Mouse (Mus musculus): ENCODE results near the gene Spata21. TPM values are rescaled to one million over a fixed set of nuclear protein-coding genes. Genes with fewer than 3 reads are reported as not detected.
A peak's percentile ranks its signal among the peaks of the same experiment; 100 is the strongest.

The Spata21 gene
- polyA plus RNA-seq, 1 experiment from 2014 or later, result 0.11 TPM

DNA sequence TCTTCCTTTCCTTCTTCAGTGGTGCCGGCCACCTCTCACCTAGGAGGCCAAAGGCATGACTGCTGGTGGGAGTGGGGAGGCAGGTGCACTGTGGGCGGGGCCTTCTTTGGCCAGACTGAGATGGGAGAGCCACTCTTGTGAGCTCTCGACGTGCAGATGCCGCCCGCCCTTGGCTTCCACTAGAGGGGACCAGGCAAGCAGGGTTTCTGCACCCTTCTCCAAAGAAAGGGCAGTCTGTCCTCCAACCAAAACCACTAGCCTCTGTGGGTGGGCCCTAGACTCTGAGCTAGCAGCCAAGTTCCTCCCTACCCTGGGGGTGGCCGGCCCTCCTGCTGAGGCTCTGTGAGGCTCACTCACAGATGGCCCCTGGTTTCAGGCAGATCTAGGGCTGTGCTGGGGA is 25.7 kb downstream of the Spata21 start:
- no peaks in the 10 kb centered on the region for H3K4me1 ChIP-seq (replicated peaks; ENCODE audit: control insufficient read depth, insufficient read depth)
- no peaks in the 10 kb centered on the region for H3K27me3 ChIP-seq (ENCODE audit: control insufficient read depth, insufficient read depth, low read length)
- H3K9ac ChIP-seq (ENCODE audit: low read length), result no peak overlapping the region
- H3K9me3 ChIP-seq (ENCODE audit: control insufficient read depth, low read length), result no peaks in the 10 kb centered on the region
- H3K36me3 ChIP-seq (ENCODE audit: control insufficient read depth, insufficient read depth, low read length), result peaks cover 30% of the 10 kb centered on the region
- TF ChIP-seq CTCF (IDR thresholded peaks at IDR 0.05; ENCODE audit: low read depth) (0 out of 2 replicates have a peak, but pooled peaks have one; percentile 9), EP300 (optimal IDR thresholded peaks at IDR 0.05) (no peak)
- no peak overlapping the region for H3K4me3 ChIP-seq (ENCODE audit: low read depth, low read length)
- H3K4me2 ChIP-seq (replicated peaks; ENCODE audit: low read depth), result no peak overlapping the region
- peak overlapping the region; percentile 35; the same call in 1 of the 2 replicates for H3K27ac ChIP-seq (replicated peaks)
- DNase-seq (ENCODE audit: low spot score) (peak; percentile 60), ATAC-seq (ENCODE audit: low FRiP score, low TSS enrichment) (peak; percentile 20)
- WGBS, result 55% methylated on average over 7 of the region's 7 CpGs

DNA sequence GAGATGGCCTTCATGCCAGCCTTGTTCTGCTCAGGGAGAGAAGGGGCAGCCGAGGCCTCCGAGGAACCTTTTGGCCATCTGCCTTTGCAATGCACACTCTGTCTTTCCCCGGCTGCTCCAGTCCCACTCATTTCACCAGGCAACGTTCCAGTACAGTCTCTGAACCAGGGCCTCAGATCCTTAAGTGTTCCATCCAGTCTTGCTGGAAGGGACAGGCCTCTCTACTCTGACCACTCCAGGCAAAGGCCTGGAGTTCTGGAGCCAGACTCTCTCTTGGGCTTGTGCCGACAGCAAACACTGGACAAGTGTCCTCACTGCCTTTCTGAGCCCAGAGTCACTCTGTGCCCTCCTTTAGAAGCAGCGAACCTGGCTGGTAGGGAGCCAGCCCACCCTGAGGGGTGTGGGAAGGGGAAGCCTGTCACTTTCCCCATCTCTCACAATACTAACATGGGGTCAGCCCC is 26.4 kb downstream of the Spata21 start:
- no peak for ATAC-seq (ENCODE audit: low FRiP score, low TSS enrichment)
- DNase-seq (ENCODE audit: low spot score), result no peak
- no peaks in the 10 kb centered on the region for H3K4me1 ChIP-seq (replicated peaks; ENCODE audit: control insufficient read depth, insufficient read depth)
- peaks cover 30% of the 10 kb centered on the region for H3K36me3 ChIP-seq (ENCODE audit: control insufficient read depth, insufficient read depth, low read length)
- no peak overlapping the region for H3K4me2 ChIP-seq (replicated peaks; ENCODE audit: low read depth)
- no peaks in the 10 kb centered on the region for H3K9me3 ChIP-seq (ENCODE audit: control insufficient read depth, low read length)
- H3K4me3 ChIP-seq (ENCODE audit: low read depth, low read length), result no peak overlapping the region
- WGBS, result 80% methylated on average over 6 of the region's 6 CpGs
- 0 out of 2 replicates have a peak overlapping the region, but pooled peaks have one; percentile 35 for H3K27ac ChIP-seq (replicated peaks)
- no peak overlapping the region for H3K9ac ChIP-seq (ENCODE audit: low read length)
- no peak for TF ChIP-seq CTCF (IDR thresholded peaks at IDR 0.05; ENCODE audit: low read depth)
- no peak for TF ChIP-seq EP300 (optimal IDR thresholded peaks at IDR 0.05)
- no peaks in the 10 kb centered on the region for H3K27me3 ChIP-seq (ENCODE audit: control insufficient read depth, insufficient read depth, low read length)

DNA sequence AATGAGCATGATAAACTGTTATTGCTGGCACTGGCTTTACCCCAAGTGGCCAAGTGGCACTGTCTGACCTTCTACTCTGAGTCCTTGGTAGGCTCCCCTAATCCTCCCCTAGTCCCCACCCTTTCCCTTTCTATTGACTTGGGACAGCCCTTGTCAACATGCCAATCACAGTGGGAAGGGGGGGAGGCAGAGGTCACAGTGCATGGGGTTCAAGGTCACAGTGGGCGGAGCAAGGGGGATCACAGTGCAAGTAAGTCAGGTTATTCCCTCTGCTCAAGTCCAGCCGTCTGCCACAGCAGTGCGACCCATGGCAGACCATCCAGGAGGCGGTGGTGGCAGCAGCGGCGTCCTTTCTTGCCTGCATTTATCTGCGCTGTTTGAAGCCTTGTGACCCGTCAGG is 27.3 kb downstream of the Spata21 start:
- Histone ChIP-seq H3K4me3 (ENCODE audit: low read depth, low read length) (no peak overlapping the region), H3K27me3 (ENCODE audit: control insufficient read depth, insufficient read depth, low read length) (no peaks in the 10 kb centered on the region), H3K9me3 (ENCODE audit: control insufficient read depth, low read length) (no peaks in the 10 kb centered on the region), H3K4me1 (replicated peaks; ENCODE audit: control insufficient read depth, insufficient read depth) (no peaks in the 10 kb centered on the region), H3K36me3 (ENCODE audit: control insufficient read depth, insufficient read depth, low read length) (peaks cover 28% of the 10 kb centered on the region), H3K9ac (ENCODE audit: low read length) (no peak overlapping the region), H3K4me2 (replicated peaks; ENCODE audit: low read depth) (no peak overlapping the region), H3K27ac (replicated peaks) (no peak overlapping the region)
- no peak for DNase-seq (ENCODE audit: low spot score)
- ATAC-seq (ENCODE audit: low FRiP score, low TSS enrichment), result no peak
- 80% methylated on average over 8 of the region's 8 CpGs for WGBS
- TF ChIP-seq EP300 (optimal IDR thresholded peaks at IDR 0.05), result no peak
- TF ChIP-seq CTCF (IDR thresholded peaks at IDR 0.05; ENCODE audit: low read depth), result no peak

DNA sequence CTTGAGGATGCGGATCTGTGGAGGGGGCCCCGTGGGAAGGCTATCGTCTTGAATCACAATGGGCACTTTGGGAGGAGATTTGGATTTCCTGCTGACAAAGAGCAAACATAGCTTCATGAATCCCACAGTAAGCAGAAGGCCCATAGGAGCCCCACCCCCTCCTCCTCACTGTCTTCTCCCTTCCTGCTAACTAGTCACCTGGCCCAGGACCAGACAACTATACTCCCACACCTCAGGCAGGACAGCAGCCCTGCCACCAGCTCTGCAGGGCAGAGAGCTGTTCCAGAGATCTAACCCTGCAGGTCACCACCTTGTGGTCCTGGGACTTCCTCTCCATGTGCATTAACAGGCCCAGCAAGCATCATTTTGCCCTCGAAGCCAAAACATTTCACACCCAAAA is 30.6 kb downstream of the Spata21 start:
- no peak for ATAC-seq (ENCODE audit: low FRiP score, low TSS enrichment)
- Histone ChIP-seq H3K4me1 (replicated peaks; ENCODE audit: control insufficient read depth, insufficient read depth) (no peaks in the 10 kb centered on the region), H3K4me3 (ENCODE audit: low read depth, low read length) (no peak overlapping the region), H3K27me3 (ENCODE audit: control insufficient read depth, insufficient read depth, low read length) (no peaks in the 10 kb centered on the region), H3K4me2 (replicated peaks; ENCODE audit: low read depth) (no peak overlapping the region), H3K27ac (replicated peaks) (no peak overlapping the region), H3K9me3 (ENCODE audit: control insufficient read depth, low read length) (no peaks in the 10 kb centered on the region), H3K9ac (ENCODE audit: low read length) (no peak overlapping the region), H3K36me3 (ENCODE audit: control insufficient read depth, insufficient read depth, low read length) (peaks cover 19% of the 10 kb centered on the region)
- DNase-seq (ENCODE audit: low spot score), result no peak
- TF ChIP-seq CTCF (IDR thresholded peaks at IDR 0.05; ENCODE audit: low read depth) (no peak), EP300 (optimal IDR thresholded peaks at IDR 0.05) (no peak)
- 51% methylated on average over 4 of the region's 4 CpGs for WGBS

DNA sequence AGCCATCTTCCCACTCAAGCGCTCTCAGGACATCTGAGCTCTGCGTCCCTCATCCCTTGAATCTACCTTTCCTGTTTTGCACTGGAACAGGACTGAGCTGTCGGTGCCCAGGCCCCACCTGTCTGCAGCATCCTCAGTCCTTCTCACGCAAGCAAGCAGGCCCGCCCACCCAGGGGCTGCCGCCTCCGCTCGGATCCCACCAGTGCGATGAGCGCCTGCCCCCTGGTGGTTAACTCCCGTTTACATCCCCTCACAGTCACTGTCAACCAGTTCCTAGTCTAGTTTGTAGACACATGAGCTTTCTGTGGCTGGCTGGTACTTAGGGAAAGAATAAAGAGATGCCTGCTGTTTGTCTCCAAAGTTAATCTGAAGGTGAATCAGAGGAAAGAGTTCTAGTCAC is 32.6 kb downstream of the Spata21 start:
- 25% methylated on average over 11 of the region's 11 CpGs for WGBS
- Histone ChIP-seq H3K9me3 (ENCODE audit: control insufficient read depth, low read length) (no peaks in the 10 kb centered on the region), H3K4me1 (replicated peaks; ENCODE audit: control insufficient read depth, insufficient read depth) (no peaks in the 10 kb centered on the region), H3K36me3 (ENCODE audit: control insufficient read depth, insufficient read depth, low read length) (peaks cover 8% of the 10 kb centered on the region), H3K4me2 (replicated peaks; ENCODE audit: low read depth) (no peak overlapping the region), H3K27ac (replicated peaks) (no peak overlapping the region), H3K27me3 (ENCODE audit: control insufficient read depth, insufficient read depth, low read length) (no peaks in the 10 kb centered on the region), H3K9ac (ENCODE audit: low read length) (no peak overlapping the region), H3K4me3 (ENCODE audit: low read depth, low read length) (no peak overlapping the region)
- ATAC-seq (ENCODE audit: low FRiP score, low TSS enrichment) (peak; percentile 31; the same call in 1 of the 2 replicates), DNase-seq (ENCODE audit: low spot score) (peak; percentile 73)
- TF ChIP-seq EP300 (optimal IDR thresholded peaks at IDR 0.05) (no peak), CTCF (IDR thresholded peaks at IDR 0.05; ENCODE audit: low read depth) (peak; percentile 88)

DNA sequence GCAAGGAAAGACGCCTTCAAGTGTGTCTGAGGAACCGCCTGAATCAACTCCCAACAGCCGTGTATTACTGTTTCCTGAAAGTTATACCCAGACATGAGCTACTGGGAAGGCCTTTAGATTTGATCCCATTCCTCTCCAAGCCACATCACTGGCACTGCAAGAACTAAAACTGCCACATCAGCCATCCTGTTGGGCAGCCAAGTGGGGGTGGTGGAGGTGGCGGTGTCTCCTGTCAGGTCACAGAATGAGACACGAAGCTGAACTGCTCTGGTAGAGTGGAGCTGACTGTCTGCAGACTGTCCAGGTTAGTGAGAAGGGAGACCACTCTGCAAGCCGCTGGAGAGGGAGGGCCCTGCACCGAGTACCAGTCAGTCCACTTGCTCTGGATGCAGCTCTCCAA is 34.5 kb downstream of the Spata21 start:
- H3K27ac ChIP-seq (replicated peaks), result no peak overlapping the region
- DNase-seq (ENCODE audit: low spot score), result no peak

More for the DNA sequence above, 34.5 kb downstream of the Spata21 start:
- Histone ChIP-seq H3K27me3 (ENCODE audit: control insufficient read depth, insufficient read depth, low read length) (no peaks in the 10 kb centered on the region), H3K9me3 (ENCODE audit: control insufficient read depth, low read length) (no peaks in the 10 kb centered on the region), H3K4me3 (ENCODE audit: low read depth, low read length) (no peak overlapping the region), H3K9ac (ENCODE audit: low read length) (no peak overlapping the region), H3K36me3 (ENCODE audit: control insufficient read depth, insufficient read depth, low read length) (0 out of 2 replicates have a peak, but pooled peaks cover 2% of the 10 kb centered on the region), H3K4me2 (replicated peaks; ENCODE audit: low read depth) (no peak overlapping the region), H3K4me1 (replicated peaks; ENCODE audit: control insufficient read depth, insufficient read depth) (no peaks in the 10 kb centered on the region)
- TF ChIP-seq CTCF (IDR thresholded peaks at IDR 0.05; ENCODE audit: low read depth) (no peak), EP300 (optimal IDR thresholded peaks at IDR 0.05) (no peak)
- WGBS, result 82% methylated on average over 7 of the region's 7 CpGs
- ATAC-seq (ENCODE audit: low FRiP score, low TSS enrichment), result no peak

Data from stomach, postnatal 0 days (tissue).